Mouse (Mus musculus) limb, embryonic 11.5 days (tissue): ENCODE data around the gene Oard1. TPM values are rescaled to one million over a fixed set of nuclear protein-coding genes. Genes with fewer than 3 reads are reported as not detected.

Experiments used
- ATAC-seq: fragments of 200-750 bp; cut with Nextera tagmentation; 2 replicates; pipeline ENCODE4 v1.8.0; 2017; ENCODE audit warnings: low read depth; ENCODE audit not compliant: insufficient number of reproducible peaks, low FRiP score, low TSS enrichment
- DNase-seq: peaks from one replicate; pipeline ENCODE4 v3.0.0-alpha.2; 2015; ENCODE audit warnings: low spot score
- H3K27ac ChIP-seq: fragments of 300-500 bp; sonication (generic); replicated peaks from 2 replicates; pipeline ENCODE4 v1.5.1; 2014; ENCODE audit warnings: low read depth, mild to moderate bottlenecking, low read length
- H3K27me3 ChIP-seq: fragments of 300-500 bp; sonication (generic); 2 replicates; pipeline ENCODE4 v1.6.1; 2014; ENCODE audit warnings: mild to moderate bottlenecking, low read length, mixed read lengths; ENCODE audit not compliant: control insufficient read depth, insufficient read depth
- H3K36me3 ChIP-seq: fragments of 300-500 bp; sonication (generic); 2 replicates; pipeline ENCODE4 v1.6.1; 2014; ENCODE audit warnings: mild to moderate bottlenecking, low read length, moderate library complexity, mixed read lengths; ENCODE audit not compliant: control insufficient read depth, insufficient read depth
- H3K4me1 ChIP-seq: fragments of 300-500 bp; sonication (generic); 2 replicates; pipeline ENCODE4 v1.6.1; 2014; ENCODE audit warnings: low read length, mixed read lengths; ENCODE audit not compliant: control insufficient read depth, insufficient read depth
- H3K4me2 ChIP-seq: fragments of 300-500 bp; sonication (generic); 2 replicates; pipeline ENCODE4 v1.6.1; 2014; ENCODE audit warnings: low read depth, mild to moderate bottlenecking, moderate library complexity; ENCODE audit not compliant: severe bottlenecking
- H3K4me3 ChIP-seq: fragments of 300-500 bp; sonication (generic); 2 replicates; pipeline ENCODE4 v1.5.1; 2014; ENCODE audit warnings: low read depth, low read length
- H3K9ac ChIP-seq: fragments of 300-500 bp; sonication (generic); 2 replicates; pipeline ENCODE4 v1.6.1; 2014; ENCODE audit warnings: mild to moderate bottlenecking, low read length
- H3K9me3 ChIP-seq: fragments of 300-500 bp; sonication (generic); 2 replicates; pipeline ENCODE4 v1.6.1; 2016; ENCODE audit warnings: low read length; ENCODE audit not compliant: control insufficient read depth
- WGBS: fragments of 180-500 bp; shearing (Covaris S2); extraction: QIAGEN DNeasy Blood & Tissue Kit; methylation state at CpG from one replicate; pipeline ENCODE4 v1.1.7; 2014; 5-methylcytosine and 5-hydroxymethylcytosine counted together
- polyA plus RNA-seq: library from polyadenylated mRNA; unstranded; fragments of >200 nt; fragmentation: Nextera tagmentation; extraction: Ambion mirVana; gene quantifications from 2 replicates; pipeline ENCODE4 v1.2.1, GENCODE M21; 2014

The Oard1 gene
- polyA plus RNA-seq, result 71.6 and 75.0 TPM in 2 replicates

DNA sequence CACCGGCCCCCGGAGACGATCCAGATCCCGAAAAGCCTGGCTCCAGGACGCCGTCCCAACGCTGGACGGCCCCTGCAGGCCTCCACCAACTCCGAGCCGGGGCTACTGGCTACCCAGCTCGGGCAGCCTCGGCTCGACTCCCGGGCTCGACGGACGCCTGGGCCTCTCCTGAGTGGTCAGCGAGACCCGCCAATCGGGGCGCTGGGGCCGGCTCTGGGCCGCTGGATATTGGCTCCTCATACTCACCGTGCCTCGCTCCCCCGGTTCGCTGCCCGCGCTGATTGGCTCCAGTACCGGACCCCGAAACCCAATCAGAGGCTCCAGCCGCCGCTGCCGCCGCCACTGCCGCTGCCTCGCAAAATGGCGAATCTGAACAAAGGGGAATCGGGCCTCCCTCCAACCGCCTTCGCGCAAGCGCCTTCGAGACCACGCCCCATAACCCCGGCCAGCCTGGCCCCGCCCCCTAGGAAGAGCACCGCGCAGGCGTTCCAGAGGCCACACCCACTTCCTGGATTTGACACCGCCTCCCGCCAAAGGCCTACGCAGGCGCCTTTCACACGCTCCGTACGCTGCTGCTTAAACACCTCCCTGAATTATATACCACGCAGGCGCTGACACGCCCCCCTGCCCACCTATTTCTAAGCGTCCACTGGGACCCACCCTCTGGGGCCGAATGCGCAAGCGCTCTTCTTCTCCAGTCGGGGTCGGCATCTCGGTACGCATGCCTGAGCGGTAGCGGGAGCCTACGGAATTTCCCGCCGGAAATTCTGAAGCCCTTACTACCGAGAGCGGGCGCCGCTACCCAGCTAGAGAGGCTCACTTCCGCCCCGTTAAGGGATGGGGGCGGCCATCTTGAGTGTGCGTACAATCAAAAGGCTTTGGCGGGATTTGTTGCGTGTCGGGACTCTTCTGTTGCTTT lies at the start of gene Oard1, which contains the start of gene Nfya:
Gene Oard1 (plus strand): TSS at position 635 of the 919 bp plus-strand sequence.
Gene Nfya (minus strand): TSS at position 527 of the 919 bp plus-strand sequence.
- peak; percentile 99 for DNase-seq
- H3K9ac ChIP-seq, result peak within 1 kb of the TSS; percentile 99
- H3K36me3 ChIP-seq, result peaks cover 2% of the 10 kb centered on the region; the same call in 1 of the 2 replicates
- WGBS, result under 1% methylated on average over 82 of the region's 84 CpGs
- no peaks in the 10 kb centered on the region for H3K27me3 ChIP-seq
- peak; percentile 97 for ATAC-seq
- no peaks in the 10 kb centered on the region for H3K9me3 ChIP-seq
- H3K4me3 ChIP-seq, result peak within 1 kb of the TSS; percentile 89
- peak within 1 kb of the TSS; percentile 100 for H3K27ac ChIP-seq
- H3K4me1 ChIP-seq, result peaks cover 16% of the 10 kb centered on the region
- H3K4me2 ChIP-seq, result peak within 1 kb of the TSS; percentile 82

DNA sequence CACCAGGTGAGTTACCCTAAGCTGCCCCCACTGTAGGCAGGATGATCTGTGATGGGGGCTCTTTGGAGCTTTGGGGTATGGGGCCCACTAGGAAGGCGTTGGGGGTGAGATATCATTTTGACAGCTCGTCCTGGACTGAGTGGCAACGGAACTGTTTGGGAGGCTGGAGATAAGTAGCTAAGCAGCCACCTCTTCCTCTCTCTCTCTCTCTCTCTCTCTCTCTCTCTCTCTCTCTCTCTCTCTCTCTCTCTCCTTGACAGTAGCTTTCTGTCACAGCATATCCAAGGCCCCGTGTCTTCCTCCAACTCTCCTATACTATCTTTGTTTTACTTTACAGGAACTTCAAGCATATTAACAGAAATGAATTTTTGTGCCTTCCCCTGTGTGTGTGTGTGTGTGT lies 49.4 kb upstream of the Oard1 start:
- Histone ChIP-seq H3K36me3 (no peaks in the 10 kb centered on the region), H3K27me3 (no peaks in the 10 kb centered on the region), H3K4me3 (no peak overlapping the region), H3K4me1 (no peaks in the 10 kb centered on the region), H3K9ac (no peak overlapping the region), H3K27ac (no peak overlapping the region), H3K4me2 (no peak overlapping the region), H3K9me3 (no peaks in the 10 kb centered on the region)
- no peak for ATAC-seq
- WGBS, result 84% methylated on average over 4 of the region's 4 CpGs
- no peak for DNase-seq

GRCm38 (mm10) chr17:48362346-48362745 lies 47.5 kb upstream of the Oard1 start:
- ATAC-seq (no peak), DNase-seq (no peak)
- Histone ChIP-seq H3K27ac (no peak overlapping the region), H3K4me1 (no peaks in the 10 kb centered on the region), H3K27me3 (no peaks in the 10 kb centered on the region), H3K4me3 (no peak overlapping the region), H3K4me2 (no peak overlapping the region), H3K36me3 (no peaks in the 10 kb centered on the region), H3K9ac (no peak overlapping the region), H3K9me3 (no peaks in the 10 kb centered on the region)
- 80% methylated on average over 3 of the region's 3 CpGs for WGBS

- Histone ChIP-seq H3K9ac (no peak overlapping the region), H3K9me3 (no peaks in the 10 kb centered on the region), H3K4me2 (no peak overlapping the region), H3K27me3 (no peaks in the 10 kb centered on the region), H3K4me3 (no peak overlapping the region), H3K27ac (no peak overlapping the region), H3K4me1 (no peaks in the 10 kb centered on the region), H3K36me3 (no peaks in the 10 kb centered on the region)
- WGBS, result 90% methylated on average over 8 of the region's 8 CpGs
- DNase-seq (no peak), ATAC-seq (no peak)
These were observed 46.8 kb upstream of the Oard1 start for GRCm38 (mm10) chr17:48362966-48363365.

- no peak for DNase-seq
- WGBS, result 78% methylated on average over 6 of the region's 6 CpGs
These were observed 46.3 kb upstream of the Oard1 start for GRCm38 (mm10) chr17:48363421-48363965.

DNA sequence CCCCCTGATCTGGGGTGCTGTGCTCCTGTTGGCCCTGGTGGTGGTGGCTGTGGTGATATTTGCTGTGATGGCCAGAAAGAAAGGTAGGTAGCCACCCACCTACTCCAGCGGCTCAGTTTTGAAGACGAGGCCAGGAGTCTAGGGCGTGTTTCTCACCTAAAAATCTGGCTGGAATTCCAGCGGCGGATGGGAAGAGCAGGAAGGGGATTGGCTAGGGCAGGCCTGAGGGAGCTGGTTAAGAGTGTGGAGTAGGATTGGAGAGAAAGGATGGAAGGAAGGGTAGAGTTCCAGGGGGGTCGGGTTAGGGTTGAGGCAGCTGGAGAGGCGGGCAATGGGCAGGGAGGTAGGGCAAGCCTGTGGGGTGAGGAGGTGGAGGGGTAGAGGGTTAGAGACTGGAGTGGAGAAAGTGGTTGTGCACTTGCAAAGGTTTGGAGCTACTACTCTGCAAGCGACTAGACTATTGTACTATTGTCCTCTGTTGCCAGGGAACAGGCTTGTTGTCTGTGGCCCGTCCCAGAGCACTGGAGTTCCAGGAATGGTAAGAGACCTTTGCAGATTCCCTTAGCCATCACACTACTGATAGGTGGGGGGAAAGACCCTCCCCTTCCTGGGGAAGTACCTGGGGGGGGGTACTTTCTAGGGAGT lies 44.2 kb upstream of the Oard1 start:
- no peak for ATAC-seq
- no peak overlapping the region for H3K4me3 ChIP-seq
- no peaks in the 10 kb centered on the region for H3K27me3 ChIP-seq
- H3K4me2 ChIP-seq, result no peak overlapping the region
- no peaks in the 10 kb centered on the region for H3K9me3 ChIP-seq
- no peak for DNase-seq
- no peak overlapping the region for H3K9ac ChIP-seq
- 87% methylated on average over 9 of the region's 9 CpGs for WGBS
- H3K4me1 ChIP-seq, result no peaks in the 10 kb centered on the region
- no peak overlapping the region for H3K27ac ChIP-seq
- H3K36me3 ChIP-seq, result no peaks in the 10 kb centered on the region

More at GRCm38 (mm10) chr17:48363421-48363965, 46.3 kb upstream of the Oard1 start:
- Histone ChIP-seq H3K9ac (no peak overlapping the region), H3K27ac (no peak overlapping the region), H3K27me3 (no peaks in the 10 kb centered on the region), H3K4me1 (no peaks in the 10 kb centered on the region), H3K36me3 (no peaks in the 10 kb centered on the region), H3K9me3 (no peaks in the 10 kb centered on the region), H3K4me2 (no peak overlapping the region), H3K4me3 (no peak overlapping the region)
- ATAC-seq, result no peak

- no peaks in the 10 kb centered on the region for H3K4me1 ChIP-seq
- H3K27ac ChIP-seq, result no peak overlapping the region
- no peaks in the 10 kb centered on the region for H3K9me3 ChIP-seq
- no peak overlapping the region for H3K4me3 ChIP-seq
- no peaks in the 10 kb centered on the region for H3K27me3 ChIP-seq
- DNase-seq (no peak), ATAC-seq (no peak)
- no peaks in the 10 kb centered on the region for H3K36me3 ChIP-seq
- 83% methylated on average over 5 of the region's 5 CpGs for WGBS
- no peak overlapping the region for H3K4me2 ChIP-seq
- no peak overlapping the region for H3K9ac ChIP-seq
These were observed 43.0 kb upstream of the Oard1 start for GRCm38 (mm10) chr17:48366806-48367205.

DNA sequence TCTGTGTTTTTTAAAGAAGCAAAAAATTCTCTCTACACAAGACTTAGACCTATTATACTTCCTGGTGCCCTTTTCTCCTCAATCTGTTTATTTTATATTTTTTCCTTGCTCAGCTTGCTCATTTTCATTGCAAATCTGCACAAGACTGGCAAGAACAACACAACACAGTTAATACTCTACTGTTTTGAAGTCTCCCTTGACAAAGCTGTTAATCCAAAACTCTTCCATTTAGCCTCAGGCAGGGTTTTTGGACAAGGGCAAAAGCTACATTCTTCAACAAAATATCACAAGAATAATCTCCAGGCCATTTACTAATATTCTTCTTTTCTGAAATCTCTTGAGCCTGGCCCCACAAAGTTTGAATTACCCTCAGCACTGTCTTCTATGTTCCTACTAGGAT lies 38.2 kb upstream of the Oard1 start:
- Histone ChIP-seq H3K4me3 (no peak overlapping the region), H3K36me3 (no peaks in the 10 kb centered on the region), H3K9me3 (no peaks in the 10 kb centered on the region), H3K4me2 (no peak overlapping the region), H3K9ac (no peak overlapping the region), H3K27ac (no peak overlapping the region), H3K4me1 (no peaks in the 10 kb centered on the region), H3K27me3 (no peaks in the 10 kb centered on the region)
- ATAC-seq, result no peak
- DNase-seq, result no peak
